Mouse (Mus musculus) hematopoietic multipotent progenitor cell, adult 10-12 weeks (in vitro differentiated cells): ENCODE measurements around the gene Sike1. TPM values are rescaled to one million over a fixed set of nuclear protein-coding genes. Genes with fewer than 3 reads are reported as not detected.

ENCODE experiments used
- polyA plus RNA-seq: library from polyadenylated mRNA; stranded (reverse); fragments of >175 nt; gene quantifications from 2 replicates; pipeline ENCODE4 v1.2.3, GENCODE M21; 2012; ENCODE audit warnings: low replicate concordance

Gene Sike1
- polyA plus RNA-seq, result 9.1 and 13.3 TPM in 2 replicates

DNA sequence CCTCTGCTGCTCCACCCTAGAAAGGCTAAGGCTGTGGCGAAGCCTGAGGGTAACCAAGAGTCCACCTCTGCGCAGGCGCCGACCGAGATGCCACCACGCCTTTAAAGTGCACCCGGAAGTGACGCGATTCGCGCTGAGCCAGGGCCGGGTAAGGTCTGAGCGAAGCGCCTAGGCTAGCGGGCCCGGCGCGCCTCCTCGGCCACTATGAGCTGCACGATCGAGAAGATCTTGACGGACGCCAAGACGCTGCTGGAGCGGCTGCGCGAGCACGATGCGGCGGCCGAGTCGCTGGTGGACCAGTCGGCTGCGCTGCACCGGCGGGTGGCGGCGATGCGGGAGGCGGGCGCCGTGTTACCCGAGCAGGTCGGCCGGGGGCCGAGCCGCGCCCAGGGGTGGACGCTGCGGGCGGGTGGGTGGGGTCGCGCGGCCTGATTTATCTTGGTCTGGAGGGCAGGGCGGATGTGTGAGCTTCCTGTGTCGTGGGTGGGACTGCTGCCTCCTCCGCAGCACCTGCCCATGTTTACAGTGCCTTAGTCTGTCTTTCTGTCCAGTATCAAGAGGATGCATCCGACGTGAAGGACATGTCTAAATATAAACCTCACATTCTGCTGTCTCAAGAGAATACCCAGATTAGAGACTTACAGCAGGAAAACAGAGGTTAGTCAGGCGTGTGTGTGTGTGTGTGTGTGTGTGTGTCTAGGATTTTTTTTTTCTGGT lies at the start of gene Sike1:
Gene Sike1, plus strand, starts transcription at position 104 of the 717 bp plus-strand sequence.

DNA sequence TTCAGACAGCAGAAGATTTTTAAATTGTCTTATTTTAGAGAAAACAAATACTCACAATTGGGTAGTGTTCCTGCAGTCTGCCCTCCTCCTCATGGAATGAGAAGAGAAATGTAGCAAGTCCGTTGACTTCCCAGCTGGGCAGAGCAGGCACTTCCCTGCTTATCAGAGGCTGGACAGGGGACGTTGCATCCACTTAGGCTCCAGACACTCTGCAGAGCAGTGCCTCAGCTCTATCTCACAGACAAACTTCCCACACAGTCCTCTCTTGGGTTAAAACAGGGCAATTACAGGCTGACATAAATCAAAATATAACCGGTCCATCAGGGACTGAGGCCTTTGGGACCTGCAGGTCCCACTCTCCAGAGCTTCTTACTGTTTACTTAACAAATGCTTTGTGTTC lies 31.5 kb upstream of the Sike1 start, which contains the start of gene Nr1h5:
Gene Nr1h5, minus strand, starts transcription at position 101 of the 400 bp plus-strand sequence.

DNA sequence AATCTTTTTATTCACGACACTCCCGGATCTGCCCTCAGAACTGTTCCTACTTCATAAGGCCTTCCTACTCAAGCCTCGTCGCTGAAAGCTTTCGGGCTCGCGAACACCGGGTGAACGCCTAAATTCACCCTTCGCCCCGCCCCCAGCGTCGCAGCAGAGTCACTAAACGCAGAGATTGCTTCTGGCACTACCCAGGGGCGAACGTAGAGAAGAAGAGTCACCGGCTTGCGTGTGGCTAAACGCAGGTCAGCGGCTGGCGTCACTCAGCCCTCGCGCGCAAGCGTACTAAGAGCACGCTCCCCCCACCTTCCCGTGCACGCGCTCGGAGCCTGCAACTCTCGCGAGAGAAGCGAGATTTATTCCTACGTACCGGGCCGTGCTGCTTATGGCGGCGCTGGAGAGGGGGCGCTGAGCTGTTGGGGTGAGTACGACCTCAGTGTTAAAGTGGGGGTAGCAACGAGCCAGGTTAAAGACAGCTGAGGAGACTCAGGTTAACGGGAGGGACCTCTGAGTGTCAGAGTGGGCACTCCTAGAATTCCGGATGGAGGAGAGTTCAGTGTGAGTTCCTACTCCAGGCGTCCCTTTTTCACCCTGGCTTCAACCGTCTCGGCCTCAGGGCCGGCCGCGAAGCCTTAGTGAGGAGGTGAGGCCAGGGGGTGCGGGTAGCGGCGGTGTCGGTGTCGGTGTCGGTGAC lies 24.9 kb downstream of the Sike1 start, which contains the start of gene Csde1:
Gene Csde1, plus strand, starts transcription at position 178 of the 694 bp plus-strand sequence.

Other genes starting within 250 kb of the Sike1 start
- gene Tshb, start 213.0 kb upstream of the Sike1 start, polyA plus RNA-seq, result not detected in 2 replicates
- gene Sycp1, start 59.6 kb upstream of the Sike1 start, polyA plus RNA-seq, result not detected in 2 replicates
- gene Nr1h5, start 31.6 kb upstream of the Sike1 start, polyA plus RNA-seq, result not detected in 2 replicates
- gene Csde1, start 24.7 kb downstream of the Sike1 start, polyA plus RNA-seq, result 6.7 and 17.6 TPM in 2 replicates
- gene Nras, start 62.6 kb downstream of the Sike1 start, polyA plus RNA-seq, result 4.2 and 4.6 TPM in 2 replicates
- gene Ampd1, start 78.3 kb downstream of the Sike1 start, polyA plus RNA-seq, result 0.05 and 0.44 TPM in 2 replicates
- 0.03 and 0.59 TPM in 2 replicates for gene Dennd2c, start 106.9 kb downstream of the Sike1 start, polyA plus RNA-seq
- 48.3 and 91.5 TPM in 2 replicates for gene Bcas2, start 175.9 kb downstream of the Sike1 start, polyA plus RNA-seq